Mouse (Mus musculus) left cerebral cortex, adult 2 months (tissue): Measurements from ENCODE around the gene Vmn2r13. TPM values are rescaled to one million over a fixed set of nuclear protein-coding genes. Genes with fewer than 3 reads are reported as not detected.
"Not testable (repeated sequence)": the region's sequence is repeated elsewhere in the genome, so short reads cannot be mapped to it uniquely, and the experiment has no call there.

Source experiments
- DNase-seq, 2 experiments: peaks; one replicate each; pipeline ENCODE4 v3.0.0; 2021 to 2022; ENCODE audit warnings: low spot score in 2 of 2, mixed read lengths in 1 of 2; ENCODE audit errors: extremely low spot score in 1 of 2
- H3K27ac ChIP-seq: fragments of 200-600 bp; 2 replicates; pipeline ENCODE4 v1.8.1; 2022
- H3K4me3 ChIP-seq: fragments of 200-600 bp; 2 replicates; pipeline ENCODE4 v1.8.1; 2022
- CTCF ChIP-seq: fragments of 200-600 bp; IDR thresholded peaks from 2 replicates; pipeline ENCODE4 v1.8.1; 2022; ENCODE audit warnings: antibody characterized with exemption, mild to moderate bottlenecking, moderate library complexity
- intact Hi-C: fragments of 180-260 bp; cut with DNase I; formaldehyde crosslinking; loops from one replicate; pipeline ENCODE4 v1.15.1; 2025
- long read RNA-seq, 2 experiments: library from polyadenylated mRNA; stranded (forward); transcript quantifications; one replicate each; pipeline ENCODE4 v2.0.0; 2021; ENCODE audit warnings: borderline mapping rate in 2 of 2
- total RNA-seq, 2 experiments: library from RNA; stranded (reverse); gene quantifications; 2 replicates each; pipeline ENCODE4 v1.2.3; 2021

Gene Vmn2r13
- total RNA-seq = not detected
- long read RNA-seq, experiment 1 = 0 reads
- long read RNA-seq, experiment 2 = 0 reads

GRCm38 (mm10) chr5:109192099-109192498, at the start of gene Vmn2r13:
Vmn2r13 (minus strand) TSS chr5:109192199.
- H3K4me3 ChIP-seq, intact Hi-C loops, H3K27ac ChIP-seq, DNase-seq: not testable (repeated sequence)

- no peak within 1 kb of the TSS for H3K27ac ChIP-seq
- intact Hi-C loops = no loop called here
- DNase-seq = no peak
- H3K4me3 ChIP-seq = no peak within 1 kb of the TSS
- TF ChIP-seq CTCF = no peak
Measured at GRCm38 (mm10) chr5:109224608-109225007, 32.6 kb upstream of the Vmn2r13 start, which contains the start of gene Vmn2r14. Vmn2r14 (minus strand) TSS chr5:109224708.

GRCm38 (mm10) chr5:109166851-109167250, 25.1 kb downstream of the Vmn2r13 start:
- DNase-seq, H3K27ac ChIP-seq, H3K4me3 ChIP-seq, intact Hi-C loops: not testable (repeated sequence)

- DNase-seq = no peak
- TF ChIP-seq CTCF = no peak
- intact Hi-C loops = no loop called here
- Histone ChIP-seq H3K4me3 (no peak overlapping the region), H3K27ac (no peak overlapping the region)
Measured at GRCm38 (mm10) chr5:109160121-109160520, 31.9 kb downstream of the Vmn2r13 start.

DNA sequence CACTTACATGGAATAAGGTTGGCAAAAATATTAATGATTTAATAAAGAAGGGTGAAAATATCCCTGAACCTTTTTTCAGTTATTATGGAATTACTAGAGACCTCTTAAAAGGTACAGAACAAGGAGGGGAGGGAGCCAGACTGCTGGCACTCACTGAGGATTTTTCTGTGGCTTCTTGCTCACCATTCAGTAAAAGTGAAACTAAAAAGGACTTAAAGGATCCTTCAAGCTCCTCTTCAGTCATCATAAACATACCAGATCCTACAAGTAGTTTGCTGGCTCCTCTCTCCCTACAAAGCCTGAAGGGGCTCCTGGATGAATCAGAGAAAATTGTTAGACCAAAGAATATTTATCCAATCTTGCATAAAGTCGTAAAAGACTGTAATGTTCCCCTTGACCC, 32.4 kb downstream of the Vmn2r13 start:
- intact Hi-C loops, DNase-seq, H3K4me3 ChIP-seq, H3K27ac ChIP-seq: not testable (repeated sequence)

DNA sequence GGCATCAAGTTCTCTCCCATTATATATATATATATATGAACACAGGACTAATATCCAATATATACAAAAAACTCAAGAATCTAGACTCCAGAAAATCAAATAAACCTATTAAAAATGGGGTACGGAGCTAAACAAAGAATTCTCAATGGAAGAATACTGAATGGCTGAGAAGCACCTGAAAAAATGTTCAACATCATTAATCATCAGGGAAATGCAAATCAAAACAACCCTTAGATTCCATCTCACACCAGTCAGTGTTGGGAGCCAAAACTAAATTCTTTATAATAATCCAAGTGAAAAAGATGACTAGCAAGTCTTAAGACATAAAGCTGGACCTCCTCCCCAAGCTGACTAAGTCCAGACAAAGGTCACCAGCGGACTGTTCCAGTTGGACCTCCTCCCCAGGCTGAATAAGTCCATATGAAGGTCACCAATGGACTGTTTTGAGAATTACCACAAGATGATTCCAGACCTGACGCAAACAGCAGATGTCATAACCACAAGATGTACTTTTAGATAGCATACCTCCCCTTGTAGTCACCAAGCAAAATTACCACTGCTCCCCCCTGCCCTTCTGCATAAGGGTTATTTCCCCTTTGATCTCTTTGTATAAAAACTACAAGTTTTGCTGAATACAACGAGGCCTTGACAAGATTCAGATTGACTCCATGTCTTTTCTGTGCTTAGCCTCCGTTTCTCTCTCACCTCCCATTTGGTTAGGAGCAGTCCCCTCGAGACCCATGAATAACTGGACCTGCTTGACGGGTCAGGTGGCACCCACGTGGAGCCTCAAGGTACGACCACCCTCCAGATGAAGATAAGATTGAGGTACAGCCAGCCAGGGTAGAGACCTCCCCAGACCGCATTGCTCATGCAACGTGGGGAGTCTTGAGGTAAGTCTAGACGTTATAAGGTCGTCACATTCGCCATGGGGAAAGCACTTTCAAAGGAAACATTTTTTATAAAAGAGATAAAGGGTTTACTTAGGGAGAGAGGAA, 33.2 kb downstream of the Vmn2r13 start:
- H3K4me3 ChIP-seq, H3K27ac ChIP-seq, intact Hi-C loops, DNase-seq: not testable (repeated sequence)

- intact Hi-C loops = no loop called here
- no peak for DNase-seq
- Histone ChIP-seq H3K4me3 (no peak overlapping the region), H3K27ac (no peak overlapping the region)
- TF ChIP-seq CTCF = no peak
Measured at GRCm38 (mm10) chr5:109139546-109139945, 52.5 kb downstream of the Vmn2r13 start.

DNA sequence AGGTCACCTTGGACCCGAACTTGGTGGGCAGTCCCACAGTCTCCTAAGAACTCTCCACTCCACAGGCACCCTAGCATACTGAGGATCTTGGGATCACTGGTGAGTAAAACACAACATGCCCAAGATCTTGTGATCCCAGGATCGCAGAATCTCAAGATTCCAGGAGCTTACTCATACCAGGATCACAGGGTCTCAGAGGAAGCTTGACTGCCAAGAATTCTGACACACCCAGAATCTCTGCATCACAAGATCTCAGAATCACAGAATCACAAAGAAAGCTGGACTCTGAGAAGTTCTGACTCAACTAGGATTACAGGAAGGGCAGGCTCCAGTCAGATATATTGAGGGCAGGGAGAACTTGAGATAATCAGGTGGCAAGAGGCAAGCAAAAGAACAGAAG, 55.3 kb downstream of the Vmn2r13 start:
- no peak overlapping the region for H3K27ac ChIP-seq
- DNase-seq = no peak
- no peak for TF ChIP-seq CTCF
- no peak overlapping the region for H3K4me3 ChIP-seq
- intact Hi-C loops = no loop called here

Other genes with a start within 250 kb of the Vmn2r13 start
- gene Vmn2r10, start 185.7 kb downstream of the Vmn2r13 start, total RNA-seq = not detected
- not detected for gene Vmn2r11, start 132.6 kb downstream of the Vmn2r13 start, total RNA-seq
- gene Vmn2r12, start 94.2 kb downstream of the Vmn2r13 start, total RNA-seq = not detected
- not detected for gene Vmn2r14, start 32.5 kb upstream of the Vmn2r13 start, total RNA-seq
- not detected for gene Vmn2r15, start 105.4 kb upstream of the Vmn2r13 start, total RNA-seq
- not detected for gene Vmn2r16, start 138.0 kb upstream of the Vmn2r13 start, total RNA-seq
- not detected for gene Vmn2r17, start 227.5 kb upstream of the Vmn2r13 start, total RNA-seq